Mouse (Mus musculus) layer of hippocampus, adult 9-11 months (tissue): ENCODE data around the gene Agbl3.

Source experiments
- DNase-seq: peaks from one replicate; pipeline ENCODE4 v3.0.0; 2022

Agbl3 gene

DNA sequence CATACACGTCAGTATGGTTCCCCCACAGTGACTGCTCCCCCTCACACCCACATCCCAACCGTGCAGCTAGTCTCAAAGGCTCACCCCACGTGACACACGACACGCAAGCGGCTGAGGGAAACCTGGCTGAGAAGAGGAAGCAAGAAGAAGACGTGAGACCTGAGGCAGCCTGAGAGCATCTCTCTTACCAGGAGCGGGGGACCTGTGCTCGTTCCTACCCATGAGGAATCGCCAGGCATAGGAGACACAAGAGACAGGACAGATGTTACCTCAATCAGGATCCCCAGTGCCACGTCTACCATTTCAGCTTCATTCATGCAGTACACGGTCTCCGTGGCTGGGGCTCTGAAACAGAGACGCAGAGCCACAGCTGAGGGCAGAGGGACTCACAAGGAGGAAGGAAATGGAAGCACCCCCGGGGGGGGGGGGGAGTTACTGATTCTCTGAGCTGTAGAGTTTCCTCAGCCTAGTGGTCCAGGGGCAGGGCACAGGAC is 95.1 kb downstream of the Agbl3 start:
- DNase-seq = peak; percentile 62

DNA sequence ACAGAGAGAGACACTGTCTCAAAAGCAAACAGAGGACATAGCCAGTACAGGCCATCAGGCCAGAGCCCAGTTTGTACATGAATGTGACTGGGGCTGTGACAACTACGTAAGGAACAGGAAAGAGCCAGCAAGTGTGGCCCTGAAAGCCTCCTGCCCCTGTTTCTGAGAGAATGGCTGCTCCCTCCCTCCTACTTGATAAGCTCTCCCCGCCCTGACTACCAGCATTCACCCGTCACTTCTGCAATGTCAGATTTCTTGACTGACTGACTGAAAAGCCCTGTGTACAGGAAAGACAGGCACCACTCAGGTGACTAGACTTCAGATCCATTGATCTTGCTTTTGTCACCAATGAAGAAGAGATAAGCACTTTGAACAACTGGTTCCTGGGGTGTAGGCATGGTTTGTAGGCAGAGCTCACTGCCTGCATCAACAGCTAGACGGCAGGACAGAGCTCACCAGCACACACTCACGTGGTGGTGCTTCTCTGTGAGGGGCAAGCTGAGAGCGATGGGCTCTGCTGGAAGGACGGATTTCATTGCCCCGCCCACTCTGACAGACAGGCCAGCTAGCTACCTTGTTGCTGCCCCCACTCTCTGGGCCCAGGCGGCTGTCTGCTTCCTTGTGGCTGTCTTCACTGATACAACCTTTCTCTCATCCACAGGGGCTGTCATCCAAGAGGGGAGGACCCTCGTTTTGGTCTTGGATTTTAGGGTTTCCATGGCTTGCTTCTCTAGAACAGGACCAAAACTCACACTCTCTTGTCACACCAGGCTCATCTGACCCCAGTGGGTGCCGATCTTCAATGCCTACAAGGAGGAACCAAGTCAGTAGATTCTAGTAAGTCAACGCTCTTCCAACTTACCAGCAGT is 96.0 kb downstream of the Agbl3 start:
- no peak for DNase-seq

DNA sequence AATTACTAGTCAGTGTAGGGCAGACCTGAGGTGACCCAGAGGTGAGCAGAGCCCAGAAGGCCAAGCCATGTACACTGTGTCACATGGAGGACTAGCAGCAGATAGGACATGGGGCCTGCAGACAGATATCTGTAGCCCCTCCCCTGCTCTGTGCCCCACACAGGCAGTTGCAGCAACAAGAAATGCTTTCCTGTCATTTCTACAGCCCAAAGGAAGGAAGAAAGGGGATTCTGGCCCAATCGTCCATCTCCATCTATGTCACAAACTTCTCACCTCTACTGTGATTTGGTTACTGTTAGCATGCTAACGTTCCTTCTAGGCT is 96.6 kb downstream of the Agbl3 start:
- DNase-seq = no peak

DNA sequence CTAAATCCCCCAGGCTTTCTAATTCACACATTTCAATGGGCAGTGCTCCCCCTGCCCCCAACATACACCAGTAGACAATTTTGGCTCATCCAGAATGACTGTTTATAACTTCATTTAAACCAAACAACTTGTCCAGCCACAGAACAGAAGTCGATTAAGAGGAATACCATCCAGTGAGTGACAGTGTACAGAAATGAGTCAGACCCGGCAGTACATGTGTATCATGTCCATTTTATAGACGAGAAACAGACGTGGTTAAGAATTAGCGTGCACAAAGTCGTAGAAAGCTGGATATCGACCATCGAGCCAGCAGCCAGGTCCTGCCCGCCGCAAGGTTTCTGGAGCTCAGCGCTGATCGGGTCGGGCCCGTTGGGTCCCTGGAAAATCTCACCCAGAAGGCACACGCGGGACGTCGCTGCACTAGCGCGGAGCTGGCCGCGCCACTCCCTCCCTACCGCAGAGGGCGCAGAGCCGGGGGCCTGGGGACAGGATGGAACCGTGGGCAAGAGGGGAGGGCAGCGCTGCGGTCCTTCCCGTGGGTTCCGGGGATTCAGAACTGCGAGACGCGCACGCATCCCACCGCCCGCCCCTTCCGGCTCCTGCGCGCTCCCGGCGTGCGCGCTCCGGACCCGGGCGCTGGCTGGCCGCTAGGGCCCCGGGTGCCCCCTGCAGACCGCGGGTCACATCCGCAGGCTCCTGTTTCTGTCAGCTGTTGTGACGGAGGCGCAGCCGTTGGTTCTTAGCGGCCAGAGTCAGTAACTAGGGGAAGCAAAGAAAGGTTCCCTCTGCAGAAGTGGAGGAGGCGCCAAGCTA is 97.5 kb downstream of the Agbl3 start, which contains the start of gene Cyren:
Cyren (minus strand) TSS at position 552 of the 813 bp plus-strand sequence.
- peak; percentile 92 for DNase-seq

DNA sequence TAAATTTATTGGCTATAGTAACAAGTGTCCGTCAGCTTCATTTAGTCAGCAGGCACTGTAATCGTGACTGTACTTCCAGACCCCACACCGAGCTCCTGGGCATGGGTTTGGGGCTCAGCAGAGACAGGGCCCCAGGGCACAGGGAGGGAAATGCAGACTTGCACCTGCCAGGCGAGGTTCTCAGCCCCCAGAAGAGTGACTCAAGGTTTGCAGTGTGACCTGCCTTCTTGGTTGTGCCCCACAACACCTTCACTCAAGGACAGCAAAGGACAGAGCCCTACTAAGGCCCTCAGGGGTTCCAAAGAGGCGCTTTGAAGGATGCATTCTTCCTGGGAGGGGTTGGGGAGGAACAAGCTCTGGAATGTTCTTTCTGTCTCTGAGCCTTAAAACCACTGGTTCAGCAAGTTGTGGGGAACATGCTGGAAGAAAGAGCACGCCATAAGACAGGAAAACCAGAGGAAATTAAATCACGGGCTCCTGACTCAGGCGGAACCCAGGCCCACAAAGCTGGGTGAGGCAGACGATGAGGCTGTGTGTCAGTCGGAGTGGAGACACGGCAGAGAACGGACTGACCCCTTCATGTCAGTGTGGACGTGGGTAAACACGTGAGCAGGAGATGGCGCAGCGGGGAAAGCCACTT is 99.0 kb downstream of the Agbl3 start:
- DNase-seq = no peak

DNA sequence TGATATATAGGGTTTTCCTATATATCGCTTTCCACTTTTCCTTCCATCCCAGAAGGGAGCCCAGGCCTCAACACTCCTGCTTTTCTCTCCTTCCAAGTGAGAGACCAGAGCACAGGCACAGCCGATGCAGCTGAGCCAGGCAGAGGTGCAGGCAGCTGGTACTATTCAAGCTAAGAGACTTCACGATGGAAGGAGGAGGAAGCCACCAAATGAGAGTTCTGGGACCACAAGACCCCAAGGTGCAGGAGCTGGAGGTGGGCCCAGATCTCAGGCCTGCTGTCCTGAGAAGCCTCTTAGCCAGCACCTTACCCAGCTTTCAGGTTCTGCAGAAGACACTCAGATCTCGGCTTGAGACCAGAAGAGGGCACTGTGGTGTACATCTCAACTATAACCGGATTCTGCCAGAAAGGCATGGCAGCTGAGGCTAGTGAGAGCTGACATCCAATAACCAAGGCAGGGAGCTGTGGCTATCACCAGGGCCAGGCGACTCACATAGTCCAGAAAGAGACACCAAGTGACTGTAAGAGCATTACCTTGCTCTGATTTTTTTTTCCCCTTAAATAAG is 99.8 kb downstream of the Agbl3 start:
- DNase-seq = peak; percentile 70

DNA sequence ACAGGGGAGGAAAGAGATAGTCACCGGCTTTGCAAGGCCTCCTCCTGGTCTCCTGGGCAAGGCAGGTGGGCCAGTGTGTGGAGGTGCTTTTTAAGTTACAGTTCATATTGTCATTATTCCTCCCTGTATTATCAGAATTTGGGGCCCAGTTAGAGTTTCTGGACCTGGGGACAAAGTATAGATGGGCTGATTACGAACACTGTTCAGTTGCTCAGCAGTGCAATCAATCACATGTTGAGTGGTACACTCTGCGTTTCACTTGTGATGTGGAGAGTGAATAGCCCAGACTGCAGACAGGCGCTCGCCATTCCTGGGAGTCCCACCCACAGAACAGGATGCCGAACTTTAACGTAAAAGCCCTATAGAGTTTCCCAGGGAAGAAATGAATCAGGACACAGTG is 104.5 kb downstream of the Agbl3 start:
- no peak for DNase-seq

DNA sequence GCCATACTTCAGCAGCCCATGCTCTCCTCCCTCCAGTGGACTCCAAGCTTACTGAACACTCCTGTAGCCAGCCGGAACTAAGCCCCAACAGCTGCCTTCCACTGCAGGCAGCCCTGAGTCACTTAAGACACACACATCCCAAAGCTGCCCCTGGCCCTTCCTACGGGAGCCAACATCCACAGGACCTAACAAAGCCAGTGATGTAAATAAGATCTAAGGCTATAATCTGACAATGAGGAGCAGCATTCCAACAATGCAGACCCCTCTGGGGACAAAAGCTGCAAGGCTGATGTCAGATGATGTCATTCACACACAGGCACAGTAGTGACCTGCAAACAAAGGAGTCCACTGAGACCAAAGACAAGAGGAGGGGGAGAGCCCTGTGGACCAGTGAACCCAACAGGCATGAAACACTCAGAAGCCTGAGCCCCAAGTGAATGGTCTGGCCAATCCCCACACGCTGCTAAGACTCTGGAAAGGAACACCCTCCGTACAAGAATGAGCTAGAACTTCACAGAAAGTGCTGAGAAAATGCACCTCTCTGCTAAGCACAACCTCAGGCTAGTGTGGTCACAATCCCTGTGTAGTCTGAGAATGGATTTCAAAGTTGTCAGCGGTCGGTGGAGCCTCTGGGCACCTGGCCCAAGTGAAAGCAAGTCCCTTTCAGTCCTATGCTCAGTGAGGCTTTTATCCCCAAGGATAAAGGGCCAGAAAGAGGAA is 107.1 kb downstream of the Agbl3 start:
- peak; percentile 73 for DNase-seq

DNA sequence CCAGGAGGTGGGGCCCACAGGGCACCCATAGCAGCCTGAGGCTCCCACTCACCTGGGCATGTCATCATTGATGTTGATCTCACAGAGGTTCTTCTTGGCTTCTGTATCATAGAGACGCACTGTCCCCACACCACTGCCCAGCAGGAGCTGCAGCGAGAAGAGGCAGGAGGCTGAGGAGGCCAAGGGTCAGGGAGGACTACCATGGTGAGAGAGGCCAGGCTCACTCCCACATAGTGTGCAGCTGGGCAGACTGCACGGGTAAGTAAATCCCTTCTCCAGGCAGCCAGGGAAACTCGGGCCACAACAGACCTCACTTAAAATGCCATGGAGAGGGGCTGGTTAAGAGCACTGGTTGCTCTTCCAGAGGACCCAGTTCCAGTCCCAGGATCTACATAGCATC is 109.0 kb downstream of the Agbl3 start:
- DNase-seq = no peak

DNA sequence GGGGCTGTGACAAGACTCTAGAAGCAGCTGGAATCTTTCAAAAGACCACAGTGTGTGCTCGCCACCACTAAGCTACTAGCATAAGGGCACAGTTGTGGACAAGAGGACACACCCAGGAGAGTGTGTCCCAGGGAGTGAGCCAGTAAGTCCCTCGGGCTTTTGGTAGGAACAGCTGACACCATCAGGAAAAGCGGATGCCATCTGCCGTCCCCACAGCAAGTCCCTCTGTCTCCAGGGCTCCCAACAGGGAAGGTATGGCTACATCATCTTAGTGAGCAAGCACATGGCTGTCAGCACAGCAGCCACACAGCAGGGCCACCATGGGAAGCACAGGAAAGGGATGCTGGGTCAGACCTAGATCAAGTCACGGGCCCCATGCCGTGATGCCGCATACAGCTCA is 115.3 kb downstream of the Agbl3 start:
- DNase-seq = no peak

DNA sequence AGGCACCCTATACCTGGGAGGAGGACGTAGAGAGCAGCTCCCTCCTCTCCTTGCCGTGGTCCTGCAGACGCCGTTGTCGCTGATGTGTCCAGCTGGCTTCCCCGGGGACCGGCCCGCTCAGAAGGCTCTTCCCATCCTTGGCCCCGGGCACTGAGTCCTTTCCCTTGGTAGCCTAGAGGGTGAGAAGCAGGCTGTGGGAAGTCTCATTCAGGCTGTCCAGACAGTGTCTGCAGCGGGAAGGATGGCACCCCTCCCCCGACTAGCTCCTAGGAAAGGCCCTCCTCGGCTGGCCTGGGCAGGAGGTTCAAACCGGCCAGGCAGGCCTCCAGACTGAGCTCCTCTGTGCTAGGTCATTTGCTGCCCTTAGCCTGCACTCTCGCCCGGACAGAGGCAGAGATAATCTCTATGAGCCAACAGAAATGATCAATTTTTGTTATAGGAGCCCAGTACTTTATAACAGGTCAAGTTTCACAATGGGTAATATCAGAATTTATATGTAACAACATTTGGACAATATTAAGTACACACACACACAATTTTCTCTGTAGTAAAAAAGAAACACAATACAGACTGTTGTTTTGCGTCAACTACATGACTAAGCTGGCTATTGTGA is 116.0 kb downstream of the Agbl3 start:
- DNase-seq = no peak

DNA sequence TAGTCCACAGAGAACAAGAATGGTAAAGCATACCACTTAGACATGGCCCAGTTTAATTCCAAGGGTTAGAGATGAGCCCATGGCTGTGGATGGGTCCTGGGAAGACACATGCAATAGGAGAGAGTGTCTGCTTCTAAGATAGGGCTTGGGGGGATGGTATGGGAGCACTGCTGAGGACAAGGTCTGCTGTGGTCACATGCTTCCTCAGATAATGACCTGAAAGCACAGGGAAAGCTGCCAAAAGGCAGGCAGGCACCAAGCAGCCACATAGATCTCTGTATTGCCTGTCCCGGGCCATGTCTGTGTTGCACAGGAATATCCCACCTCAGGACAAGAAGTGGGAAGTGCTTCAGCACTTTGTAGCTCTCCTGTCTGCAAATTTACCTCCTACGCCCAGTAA is 118.9 kb downstream of the Agbl3 start:
- DNase-seq = no peak

DNA sequence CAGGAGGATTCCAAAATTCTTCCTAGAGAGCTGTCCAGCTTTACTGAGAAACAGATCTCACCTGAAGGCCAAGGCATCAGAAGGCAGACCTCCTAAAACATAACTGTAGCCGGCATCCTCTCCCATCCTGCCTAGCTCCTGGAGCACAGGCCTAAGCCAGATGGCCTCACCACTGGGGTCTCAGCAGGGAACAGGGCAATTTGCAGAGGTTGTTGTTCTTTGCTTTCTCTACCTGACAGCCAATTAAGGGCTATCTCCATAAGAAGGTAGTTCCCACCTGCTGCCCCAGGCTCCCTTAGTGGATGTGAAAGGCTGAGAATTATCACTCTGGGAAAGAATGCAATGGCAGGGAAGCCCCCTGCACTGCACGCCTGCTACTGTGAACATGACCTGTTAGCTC is 120.8 kb downstream of the Agbl3 start:
- no peak for DNase-seq

DNA sequence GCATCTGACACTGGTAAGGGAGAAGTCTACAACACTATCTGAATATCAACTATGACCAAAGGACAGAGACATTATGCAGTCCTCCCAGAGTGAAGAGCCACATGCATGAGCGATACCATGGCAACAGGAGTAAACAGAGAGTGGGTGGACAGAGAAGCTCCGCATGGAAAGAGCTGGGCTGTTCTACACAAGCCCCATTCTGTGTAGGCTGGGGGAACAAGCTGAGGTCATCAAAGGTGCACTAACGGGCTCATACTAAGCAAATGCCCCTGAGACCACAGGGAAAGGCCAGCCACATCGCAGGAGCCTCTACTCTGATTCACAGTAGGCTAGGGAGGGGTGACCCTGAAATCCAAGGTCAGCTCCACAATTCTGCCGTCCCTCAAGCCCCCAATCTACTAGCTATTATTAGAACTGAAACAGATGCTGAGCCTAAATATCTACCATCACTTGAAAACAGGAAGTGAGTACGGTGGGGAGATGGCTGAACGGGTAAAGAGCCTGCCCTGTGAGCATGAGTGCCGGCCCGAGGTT is 121.7 kb downstream of the Agbl3 start:
- DNase-seq = no peak

DNA sequence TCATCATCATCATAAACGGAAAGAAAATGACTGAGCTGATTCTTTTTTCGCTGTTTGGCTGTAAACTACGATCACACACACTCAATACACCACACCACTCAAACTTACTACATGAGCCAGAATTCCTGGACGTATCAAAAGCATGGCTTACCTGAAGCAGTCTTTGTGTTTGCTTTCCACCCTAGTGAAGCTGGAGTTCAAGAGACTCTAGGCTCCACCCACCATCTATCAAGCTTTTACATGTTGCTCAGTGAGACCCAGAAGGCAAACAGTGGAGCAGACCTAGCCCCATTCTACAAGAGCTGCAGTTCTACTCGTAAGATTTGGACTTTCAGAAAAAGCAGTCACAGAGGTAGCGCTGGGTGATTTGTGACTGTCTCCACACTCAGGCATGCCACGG is 122.3 kb downstream of the Agbl3 start:
- DNase-seq = no peak

DNA sequence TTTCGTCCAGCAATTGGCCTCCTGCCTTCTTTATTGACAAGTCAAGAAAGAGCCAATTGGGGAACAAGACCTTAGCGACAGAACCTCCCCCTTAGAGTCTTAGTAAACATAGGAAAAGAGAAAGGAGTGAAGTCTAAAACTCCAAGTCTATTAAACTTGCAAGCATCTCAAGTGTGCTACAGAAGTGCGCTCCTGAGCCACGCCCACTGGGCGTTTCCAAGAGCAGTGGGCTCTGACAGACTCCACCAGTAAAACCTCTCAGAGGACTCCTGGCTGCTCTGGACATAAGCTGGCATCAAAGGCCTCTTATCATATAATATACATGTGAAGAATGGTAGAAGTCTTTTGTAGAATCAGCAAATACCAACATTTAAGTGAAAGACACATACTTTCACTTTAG is 123.2 kb downstream of the Agbl3 start:
- no peak for DNase-seq

DNA sequence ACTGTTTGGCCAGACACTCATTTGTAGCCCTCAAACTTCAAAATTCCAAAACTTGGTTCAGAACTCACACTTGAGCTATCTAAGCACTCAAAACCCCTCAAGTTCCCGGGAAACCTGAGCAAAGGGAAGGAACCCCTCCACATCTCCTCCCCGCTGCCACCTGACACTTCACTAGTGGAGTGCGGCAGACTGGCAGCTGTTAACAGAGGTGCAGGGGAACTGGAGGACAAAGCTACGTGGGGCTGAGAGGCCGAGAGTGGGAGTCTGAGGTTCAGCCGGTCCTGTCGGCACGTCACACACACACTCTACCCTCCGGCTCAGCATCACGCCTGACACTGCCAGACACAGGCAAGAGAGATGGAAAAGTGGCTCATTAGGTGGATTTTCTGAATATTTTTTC is 123.6 kb downstream of the Agbl3 start:
- no peak for DNase-seq

DNA sequence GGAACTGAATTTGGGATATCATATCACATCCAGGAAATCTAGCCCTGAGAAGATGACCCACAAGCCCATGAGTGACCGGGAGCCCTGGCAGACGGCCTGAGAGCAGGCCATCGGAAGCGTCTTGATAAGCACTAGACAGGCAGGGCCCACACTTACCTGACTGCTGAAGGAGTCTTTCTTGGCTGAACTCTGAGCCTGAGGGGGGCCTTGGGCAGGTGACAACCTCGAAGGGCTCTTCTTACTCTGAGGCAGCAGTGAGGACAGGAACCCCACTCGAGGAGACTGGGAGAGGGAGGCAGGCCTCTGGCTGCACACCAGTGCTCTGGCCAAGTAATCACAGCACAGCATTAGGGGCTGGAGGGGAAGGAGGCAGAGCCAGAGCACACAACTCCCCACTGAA is 124.1 kb downstream of the Agbl3 start:
- DNase-seq = no peak

DNA sequence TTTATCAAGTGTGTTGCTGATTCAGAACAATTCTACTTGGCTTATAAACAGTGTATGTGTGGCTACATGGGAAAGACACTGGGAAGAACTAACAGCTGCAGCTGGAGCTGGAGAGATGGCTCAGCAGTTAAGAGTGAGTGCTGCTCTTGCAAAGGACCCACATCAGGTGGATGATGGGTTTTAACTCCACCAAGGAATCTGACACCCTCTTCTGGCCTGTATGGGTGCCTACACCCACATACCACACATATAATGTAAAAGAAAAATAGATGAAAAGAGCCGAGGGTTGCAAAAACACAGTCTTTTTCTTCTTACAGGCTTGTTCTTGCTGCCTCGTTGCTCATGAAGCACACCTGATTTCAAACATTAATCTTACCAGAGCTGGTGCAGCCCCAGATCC is 125.9 kb downstream of the Agbl3 start:
- no peak for DNase-seq

DNA sequence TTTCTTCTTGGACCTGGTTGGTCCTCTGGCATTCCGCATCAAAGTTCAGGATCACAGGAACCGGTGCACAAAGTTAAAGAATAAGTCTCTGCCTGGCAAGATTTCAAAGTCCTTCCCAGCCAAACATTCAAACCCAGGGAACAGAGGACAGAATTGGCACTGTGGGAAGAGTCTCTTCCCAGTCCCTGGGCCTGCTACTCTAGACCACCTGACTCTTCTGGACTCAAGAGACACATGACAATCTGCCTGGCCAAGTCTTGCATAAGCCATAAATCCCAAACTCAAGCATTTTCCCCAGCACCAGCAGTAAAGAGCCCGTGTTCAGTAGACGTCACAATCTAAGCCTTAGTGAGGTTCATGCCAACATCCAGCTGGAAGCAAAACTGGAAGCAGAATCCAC is 126.4 kb downstream of the Agbl3 start:
- no peak for DNase-seq

DNA sequence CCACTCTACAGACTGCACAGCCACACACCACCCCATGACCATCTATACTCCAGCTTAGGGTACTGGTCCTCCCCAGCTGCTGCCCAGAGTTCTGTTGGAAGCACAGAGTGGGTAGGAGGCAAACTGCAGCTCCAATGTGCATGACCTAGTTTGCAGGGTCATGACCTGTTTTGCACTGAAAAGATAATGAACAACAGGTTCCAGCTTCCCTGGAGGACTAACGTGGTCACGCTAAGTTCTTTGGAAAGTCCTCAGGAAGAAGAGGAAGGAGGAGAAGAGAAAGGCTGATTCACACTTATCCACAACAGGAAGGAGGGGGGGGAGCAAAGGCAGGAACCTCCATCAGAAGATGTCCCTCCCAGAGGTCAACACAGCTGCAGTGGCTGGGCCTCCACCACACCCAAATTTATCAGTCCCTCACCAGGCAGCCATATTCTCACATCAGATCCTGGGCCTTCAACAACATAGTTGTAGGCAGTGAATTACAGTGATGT is 126.9 kb downstream of the Agbl3 start:
- no peak for DNase-seq
